Mouse (Mus musculus) adrenal gland, adult 2 months (tissue): ENCODE results near the gene Tmem97. TPM values are rescaled to one million over a fixed set of nuclear protein-coding genes. Genes with fewer than 3 reads are reported as not detected.
"Not testable (repeated sequence)": the region's sequence is repeated elsewhere in the genome, so short reads cannot be mapped to it uniquely, and the experiment has no call there.

ENCODE experiments used
- DNase-seq: peaks from one replicate; pipeline ENCODE4 v3.0.0; 2021
- long read RNA-seq: library from polyadenylated mRNA; stranded (forward); transcript quantifications from one replicate; pipeline ENCODE4 v2.0.0, GENCODE M21; 2021
- polyA plus RNA-seq: library from polyadenylated mRNA; depleted of rRNA; stranded (reverse); fragments of >200 nt; gene quantifications from 2 replicates; pipeline ENCODE4 v1.2.3, GENCODE M21; 2012; rRNA removed
- total RNA-seq, 2 experiments: library from RNA; stranded (reverse); gene quantifications; 2 replicates each; pipeline ENCODE4 v1.2.3; 2021

The Tmem97 gene
- total RNA-seq = 10 to 100 TPM; 44.7 to 49.4 TPM
- 33.7 and 39.6 TPM in 2 replicates for polyA plus RNA-seq
- long read RNA-seq, transcript Tmem97-201 (3 exons, 1,375 nt) = major isoform, 42 of 42 reads
- long read RNA-seq, partial matches to known transcripts = 0 of 42 reads
- long read RNA-seq, other reads (novel, unspliced or antisense) = 0 of 42 reads

DNA sequence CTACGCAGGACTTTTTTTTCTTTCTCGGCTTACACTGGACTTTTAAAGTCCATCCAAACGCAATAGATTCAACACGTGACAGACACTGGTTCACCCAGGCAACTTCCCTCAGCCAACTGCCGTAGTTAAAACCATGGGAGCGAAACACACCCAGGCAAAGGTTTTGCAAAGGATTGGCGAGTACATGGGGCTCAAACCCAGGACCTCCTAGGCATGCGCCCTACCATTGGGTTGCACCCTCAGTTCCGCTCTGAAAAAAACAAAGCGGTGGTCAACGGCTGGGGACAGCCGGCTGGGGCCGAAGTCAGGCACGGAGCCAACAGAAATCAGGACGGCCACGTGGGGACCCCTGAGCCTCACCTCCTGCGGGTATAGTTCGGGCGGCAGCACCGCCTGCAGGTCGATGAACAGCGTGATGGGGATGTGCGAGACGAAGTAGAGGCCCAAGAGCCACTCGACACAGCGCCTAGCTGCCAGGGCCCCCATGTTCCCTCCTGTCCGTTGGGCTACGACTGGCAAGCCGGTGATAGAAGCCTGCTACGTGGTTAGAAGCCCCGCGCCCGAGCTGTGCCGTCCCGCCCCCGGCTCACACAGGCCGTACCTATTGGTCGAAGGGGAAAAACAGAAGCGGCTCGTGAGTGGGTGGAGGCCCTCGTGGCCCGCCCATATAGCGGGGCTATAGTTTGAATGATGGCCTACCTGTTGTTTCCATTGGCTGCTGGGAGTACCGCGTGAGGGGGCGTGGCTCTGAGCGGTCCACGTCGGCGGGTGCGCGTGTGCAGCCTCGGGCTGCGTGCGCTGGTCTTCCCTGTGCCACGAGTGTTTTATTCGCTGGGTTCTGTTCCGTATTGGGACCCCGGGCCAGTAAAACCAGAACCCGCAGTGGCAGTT is at the start of gene Tmem97:
Gene Tmem97, minus strand, starts transcription at position 610 of the 891 bp plus-strand sequence.
- peak; percentile 97 for DNase-seq

DNA sequence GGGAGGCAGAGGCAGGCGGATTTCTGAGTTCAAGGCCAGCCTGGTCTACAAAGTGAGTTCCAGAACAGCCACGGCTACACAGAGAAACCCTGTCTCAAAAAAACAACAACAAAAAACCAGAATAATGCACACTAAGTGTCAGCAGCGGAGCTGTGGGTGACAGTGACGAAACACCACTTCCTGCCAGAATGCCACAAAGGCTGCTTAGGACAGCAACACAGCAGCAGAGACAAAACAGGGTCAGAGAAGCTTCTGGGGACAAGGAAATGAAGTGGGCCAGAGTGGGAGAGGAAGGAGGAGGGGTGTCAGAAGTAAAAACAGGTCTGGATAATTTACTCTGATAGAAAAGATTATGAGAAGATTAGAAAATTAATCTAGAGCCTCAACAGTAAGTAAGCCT is 49.5 kb upstream of the Tmem97 start:
- DNase-seq = no peak

DNA sequence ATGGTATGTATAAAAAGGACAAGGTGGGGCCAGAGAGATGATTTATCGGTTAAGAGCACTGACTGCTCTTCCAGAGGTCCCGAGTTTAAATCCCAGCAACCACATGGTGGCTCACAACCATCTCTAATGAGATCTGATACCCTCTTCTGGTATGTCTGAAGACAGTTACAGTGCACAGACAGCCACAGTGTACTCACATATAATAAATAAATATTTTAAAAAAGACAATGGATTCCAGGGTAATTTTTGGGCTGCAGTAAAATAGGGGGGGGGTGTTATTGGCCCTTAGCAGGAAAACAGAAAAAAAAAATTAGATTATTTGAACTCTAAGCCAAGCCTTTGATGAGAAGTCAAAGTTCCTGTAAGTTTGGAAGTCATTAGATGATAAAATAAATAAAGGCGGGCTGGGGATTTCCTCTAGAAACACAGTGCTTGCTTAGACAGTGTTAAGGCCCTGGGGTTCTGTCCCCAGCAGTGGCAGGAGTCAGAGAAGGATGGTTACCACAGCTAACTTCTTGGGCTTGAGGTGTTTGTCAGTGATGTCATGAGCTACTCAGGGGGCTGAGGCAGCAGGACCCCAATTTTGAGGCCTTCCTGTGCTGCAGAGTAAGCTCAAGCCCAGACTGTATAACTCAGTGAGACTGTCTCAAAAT is 48.3 kb upstream of the Tmem97 start:
- no peak for DNase-seq

DNA sequence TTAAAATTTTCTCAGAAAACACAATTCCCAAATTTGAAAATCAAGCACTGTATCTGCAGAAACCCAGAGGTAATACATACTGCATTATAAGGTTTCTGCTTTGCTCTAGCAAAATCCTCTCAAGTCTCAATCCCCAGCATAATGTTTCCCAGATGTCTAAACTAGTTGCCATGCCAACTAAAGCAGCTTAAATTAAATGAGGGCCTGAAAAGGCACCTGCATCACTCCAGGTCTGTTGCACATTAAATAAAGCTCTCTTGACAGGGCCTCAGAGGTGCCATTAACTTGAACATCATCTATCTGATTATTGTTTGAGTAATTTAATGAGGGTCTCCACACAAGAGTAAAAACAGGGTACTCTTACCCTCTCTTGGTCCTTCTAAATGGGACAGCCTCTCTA is 46.2 kb upstream of the Tmem97 start:
- DNase-seq = no peak

DNA sequence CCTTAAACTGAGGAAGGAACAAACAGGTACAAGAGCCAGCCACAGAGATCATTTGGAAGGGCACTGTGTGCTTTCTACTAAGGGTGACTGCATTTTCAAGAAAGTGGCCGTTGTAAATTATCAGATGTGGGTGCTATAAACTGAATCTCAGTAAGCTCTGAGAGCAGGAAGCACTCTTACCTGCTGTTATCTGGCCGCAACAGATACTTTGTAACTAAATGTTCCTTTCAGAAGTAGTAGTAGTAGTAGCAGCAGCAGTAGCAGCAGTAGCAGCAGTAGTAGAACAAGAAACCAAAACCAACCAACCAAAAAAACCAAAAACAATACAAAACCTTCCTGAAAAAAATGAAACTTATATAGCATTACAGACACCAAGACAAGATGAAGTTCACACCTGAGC is 45.2 kb upstream of the Tmem97 start:
- no peak for DNase-seq

DNA sequence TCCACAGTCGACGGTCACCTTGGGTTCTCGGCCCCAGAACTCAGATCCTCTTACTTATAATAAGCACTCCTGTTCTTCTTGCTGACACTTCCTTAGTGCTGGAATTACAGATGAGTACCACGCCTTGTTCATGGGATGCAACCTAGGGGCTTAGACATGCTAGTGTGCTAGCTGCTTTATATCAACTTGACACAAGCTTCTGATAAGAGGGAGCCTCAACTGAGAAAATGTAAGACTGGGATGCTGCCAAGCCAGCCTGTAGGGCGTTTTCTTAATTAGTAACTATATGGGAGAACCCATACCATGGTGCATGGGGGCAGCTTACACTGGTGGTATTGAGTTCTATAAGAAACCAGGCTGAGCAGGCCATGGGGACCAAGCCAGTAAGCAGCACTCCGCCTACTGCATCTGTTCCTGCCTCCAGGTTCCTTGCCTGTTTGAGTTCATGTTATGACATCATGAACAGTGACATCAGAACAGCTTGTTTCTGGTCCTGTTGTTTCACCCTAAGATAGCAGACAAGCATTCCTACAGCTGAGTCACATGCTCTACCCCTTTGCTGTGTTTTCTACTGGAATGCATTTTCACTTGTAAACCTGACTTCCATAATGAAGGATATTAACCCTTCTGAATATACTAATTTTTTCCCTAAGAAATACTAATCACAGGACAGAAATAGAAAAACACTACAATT is 43.8 kb upstream of the Tmem97 start:
- no peak for DNase-seq

DNA sequence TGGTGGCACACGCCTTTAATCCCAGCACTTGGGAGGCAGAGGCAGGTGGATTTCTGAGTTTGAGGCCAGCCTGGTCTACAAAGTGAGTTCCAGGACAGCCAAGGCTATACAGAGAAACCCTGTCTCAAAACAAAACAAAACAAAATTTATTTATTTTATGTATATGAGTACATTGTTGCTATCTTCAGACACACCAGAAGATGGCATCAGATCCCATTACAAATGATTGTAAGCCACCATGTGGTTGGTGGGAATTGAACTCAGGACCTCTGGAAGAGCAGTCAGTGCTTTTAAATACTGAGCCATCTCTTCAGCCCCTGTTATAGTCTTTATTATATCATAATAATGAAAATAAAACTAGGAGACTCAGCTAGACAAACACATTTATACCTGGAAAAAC is 37.1 kb upstream of the Tmem97 start:
- not testable (repeated sequence) for DNase-seq

DNA sequence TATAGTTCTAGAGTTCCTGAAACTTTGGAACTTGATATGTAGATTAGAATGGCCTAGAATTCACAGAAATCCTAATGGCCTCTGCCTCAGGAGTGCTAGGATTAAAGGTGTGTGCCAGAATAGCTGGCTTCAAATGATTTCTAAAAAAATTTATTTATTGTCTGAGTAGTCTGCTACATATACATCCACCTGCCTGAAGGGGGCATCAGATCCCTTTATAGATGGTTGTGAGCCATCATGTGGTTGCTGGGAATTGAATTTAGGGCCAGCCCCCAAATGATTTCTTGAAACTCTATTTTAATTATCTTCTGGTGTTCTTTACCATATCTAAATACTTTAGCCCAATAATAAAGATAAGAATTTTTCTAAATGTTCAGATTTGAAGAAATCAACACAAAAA is 35.5 kb upstream of the Tmem97 start:
- DNase-seq = no peak

DNA sequence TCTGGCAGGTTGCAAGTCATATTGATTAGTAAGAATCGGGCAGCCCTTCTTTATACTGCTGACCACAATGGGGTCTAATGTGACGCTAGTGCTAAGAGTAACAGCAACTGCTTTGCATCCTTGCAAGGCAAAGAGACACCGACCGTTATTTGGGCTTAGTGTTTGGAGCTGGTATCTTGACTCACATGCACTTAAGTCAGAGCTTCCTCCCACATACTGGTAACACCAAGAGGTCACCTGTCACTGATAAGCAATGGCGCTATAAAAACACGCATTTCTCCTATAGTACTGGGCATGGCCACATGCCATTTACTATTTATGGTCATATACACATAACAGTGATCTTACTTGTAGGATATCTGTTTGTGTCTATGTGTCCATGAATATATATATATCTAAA is 32.3 kb upstream of the Tmem97 start:
- DNase-seq = no peak

DNA sequence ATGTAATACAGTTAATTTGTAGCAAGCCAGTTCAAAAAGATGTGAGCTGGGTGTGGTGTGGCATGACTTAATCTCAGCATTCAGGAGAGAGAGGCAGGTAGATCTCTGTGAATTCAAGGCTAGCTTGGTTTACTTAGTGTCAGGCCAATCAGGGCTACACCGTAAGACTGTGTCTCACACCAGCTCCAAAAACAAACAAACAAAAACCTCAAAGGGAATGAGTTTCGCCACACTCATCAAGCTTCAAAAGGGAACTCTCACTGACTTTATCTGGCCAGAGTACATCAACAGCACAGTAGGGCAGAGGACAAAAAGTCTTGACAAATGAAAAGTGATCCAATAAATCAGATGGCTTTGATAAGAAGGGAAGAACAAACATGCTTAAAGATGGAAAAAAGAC is 24.4 kb upstream of the Tmem97 start:
- no peak for DNase-seq

DNA sequence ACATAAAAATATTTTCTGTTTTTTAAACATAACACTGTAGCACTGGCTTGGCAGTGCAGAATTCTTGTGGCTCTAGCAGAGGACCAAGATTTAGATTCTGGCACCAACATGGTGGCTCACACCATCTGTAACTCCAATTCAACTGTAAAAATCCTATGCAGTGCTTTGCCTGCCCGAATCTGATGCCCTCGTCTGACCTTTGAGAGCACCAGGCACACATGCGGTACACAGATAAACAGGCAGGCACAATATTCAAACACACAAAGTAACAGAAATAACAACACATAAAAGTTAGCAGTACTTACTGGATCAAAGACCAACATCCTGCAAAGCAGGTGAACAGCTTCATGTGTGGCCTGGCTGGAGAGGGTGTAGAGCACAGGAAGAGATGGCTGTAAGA is 24.0 kb upstream of the Tmem97 start:
- DNase-seq = no peak

DNA sequence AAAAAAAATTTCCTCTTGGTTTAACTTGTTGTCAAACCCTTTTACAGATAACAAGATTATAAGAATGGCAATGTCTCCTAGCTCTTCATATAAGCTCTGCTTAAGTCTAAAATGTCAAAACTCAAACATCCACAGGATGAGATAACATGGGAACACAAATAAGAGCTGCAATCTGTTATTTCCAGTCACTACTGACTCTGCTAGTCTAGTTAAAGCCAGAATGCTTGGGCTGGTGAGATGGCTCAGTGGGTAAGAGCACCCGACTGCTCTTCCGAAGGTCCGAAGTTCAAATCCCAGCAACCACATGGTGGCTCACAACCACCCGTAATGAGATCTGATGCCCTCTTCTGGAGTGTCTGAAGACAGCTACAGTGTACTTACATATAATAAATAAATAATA is 23.5 kb upstream of the Tmem97 start:
- DNase-seq = not testable (repeated sequence)

DNA sequence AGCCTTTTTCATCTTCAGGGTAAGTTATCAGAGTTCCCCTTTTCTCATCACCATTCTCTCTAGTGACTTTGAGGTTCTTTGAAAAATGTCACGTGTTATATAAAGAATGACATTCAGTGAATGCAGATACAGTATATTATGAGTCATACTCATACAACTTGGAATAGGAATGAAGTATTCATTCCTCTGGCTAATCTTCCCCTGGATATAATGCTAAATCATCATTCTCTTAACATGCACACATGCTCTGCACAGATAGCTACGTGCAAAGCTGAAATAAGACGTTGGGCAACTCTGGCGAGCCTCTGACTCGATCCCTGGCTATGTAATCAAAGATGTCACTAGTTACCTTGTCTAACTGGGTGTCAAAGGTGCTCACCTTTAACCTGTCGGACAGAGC is 21.3 kb upstream of the Tmem97 start:
- DNase-seq = no peak

DNA sequence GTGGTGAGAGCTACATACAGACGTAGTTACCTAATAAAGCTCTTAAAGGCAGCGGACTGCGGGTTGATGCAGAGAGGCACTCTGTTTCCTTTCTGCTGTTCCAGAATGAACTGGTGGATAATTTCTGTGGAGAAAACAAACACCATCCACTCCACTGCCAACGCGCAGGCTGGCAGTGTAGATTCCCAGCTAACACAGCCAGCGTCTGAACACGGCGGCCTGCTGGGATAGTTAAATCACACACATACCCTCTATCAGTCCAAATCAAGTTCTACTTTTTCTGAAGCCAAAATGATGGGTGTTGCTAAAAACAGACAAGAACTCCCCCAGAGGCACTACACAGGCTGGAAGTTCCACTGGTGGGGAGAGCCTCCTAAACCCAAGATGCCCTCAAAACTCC is 20.9 kb upstream of the Tmem97 start:
- no peak for DNase-seq

DNA sequence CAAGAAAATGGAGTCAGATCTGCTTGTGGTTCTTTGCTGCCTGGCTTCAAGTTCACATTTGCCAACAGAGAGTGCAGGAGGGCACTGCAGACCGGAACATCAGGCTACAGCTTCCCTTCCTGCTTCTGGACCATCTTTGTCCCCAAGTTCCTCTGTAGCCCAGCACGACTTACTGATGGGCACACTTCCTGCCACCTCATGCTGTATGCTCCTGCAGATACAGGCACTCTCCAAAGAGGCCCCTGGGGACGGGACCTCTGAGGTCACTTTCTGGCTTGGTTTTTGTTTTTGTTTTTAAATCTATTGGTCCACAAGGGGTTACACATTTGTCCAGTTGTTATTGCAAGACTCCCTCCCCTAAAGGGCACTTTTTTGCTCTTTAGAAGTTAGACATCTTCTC is 19.2 kb upstream of the Tmem97 start:
- no peak for DNase-seq

DNA sequence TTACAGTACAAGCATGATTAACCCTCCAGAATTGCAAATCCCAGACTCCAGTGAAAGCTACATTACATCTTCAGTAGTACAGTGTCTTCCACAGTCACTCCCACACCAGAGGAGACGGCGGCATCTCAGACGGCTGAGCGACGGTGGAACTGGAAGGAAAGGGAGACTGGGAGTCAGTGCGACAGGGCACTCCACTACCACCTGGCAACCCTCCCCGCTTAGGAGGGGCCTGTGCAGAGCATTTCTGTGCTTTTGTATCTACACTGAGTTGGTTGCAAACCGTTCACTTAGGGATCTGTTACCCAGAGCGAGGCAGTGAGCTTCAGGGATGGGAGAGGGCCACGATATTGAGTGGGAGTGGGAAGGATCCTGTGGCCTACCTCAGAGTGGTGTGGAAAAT is 18.2 kb upstream of the Tmem97 start:
- DNase-seq = no peak

DNA sequence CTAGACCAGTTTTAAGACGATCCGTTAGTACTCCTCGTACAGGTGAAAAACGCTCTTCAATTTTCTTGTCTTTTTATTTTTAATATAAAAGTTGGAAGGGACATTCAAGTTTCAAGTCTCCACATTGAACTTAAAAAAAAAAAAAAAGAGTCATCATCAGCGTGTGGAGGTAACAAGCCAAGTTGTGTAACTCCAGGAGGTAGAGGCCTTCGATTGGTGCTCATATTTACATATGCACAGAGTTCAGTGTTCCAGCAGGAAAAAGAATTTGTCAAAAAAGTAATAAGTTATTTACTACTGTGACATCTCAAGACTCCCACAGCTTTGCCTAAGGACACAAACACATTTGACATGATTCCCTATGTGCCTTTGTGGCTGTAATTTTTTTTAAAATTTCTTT is 17.0 kb upstream of the Tmem97 start:
- no peak for DNase-seq

DNA sequence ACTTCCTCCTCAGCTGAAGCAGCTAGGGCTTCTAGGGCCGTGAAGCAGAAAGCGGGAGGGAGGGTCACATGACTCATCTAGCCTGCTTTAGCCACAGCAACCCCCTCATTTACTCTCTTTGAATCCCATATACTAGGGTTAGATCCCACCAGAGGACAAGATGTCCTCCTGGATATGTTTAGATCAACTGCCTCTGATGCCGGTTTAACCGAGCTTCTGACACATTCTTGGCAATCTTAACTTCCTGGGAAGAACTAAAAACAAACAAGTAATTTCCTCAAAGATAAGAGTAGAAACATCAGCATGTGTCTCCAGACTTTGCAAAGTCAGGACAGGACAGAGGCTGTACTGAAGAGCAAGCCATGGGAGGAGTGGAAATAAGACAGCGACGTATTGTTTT is 16.2 kb upstream of the Tmem97 start:
- peak; percentile 47 for DNase-seq

DNA sequence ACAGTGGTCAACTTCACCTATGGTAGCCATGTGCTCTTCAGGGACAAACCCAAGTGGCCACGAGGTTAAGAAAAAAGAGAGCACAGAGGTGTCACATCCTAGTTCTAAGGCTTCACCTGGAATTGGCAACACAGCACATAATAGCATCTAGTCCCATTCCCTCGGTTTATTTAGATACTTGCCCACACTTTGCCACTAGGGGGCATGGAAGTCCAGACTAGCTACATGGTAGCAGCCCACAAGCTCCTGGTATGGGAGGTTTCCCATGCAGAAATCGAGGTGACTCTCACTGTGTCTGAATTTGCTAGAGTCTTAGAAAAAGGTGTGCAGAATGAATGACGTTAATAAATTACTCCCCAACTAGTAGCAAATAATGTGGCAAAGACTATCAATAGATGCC is 9.9 kb upstream of the Tmem97 start:
- peak; percentile 75 for DNase-seq

DNA sequence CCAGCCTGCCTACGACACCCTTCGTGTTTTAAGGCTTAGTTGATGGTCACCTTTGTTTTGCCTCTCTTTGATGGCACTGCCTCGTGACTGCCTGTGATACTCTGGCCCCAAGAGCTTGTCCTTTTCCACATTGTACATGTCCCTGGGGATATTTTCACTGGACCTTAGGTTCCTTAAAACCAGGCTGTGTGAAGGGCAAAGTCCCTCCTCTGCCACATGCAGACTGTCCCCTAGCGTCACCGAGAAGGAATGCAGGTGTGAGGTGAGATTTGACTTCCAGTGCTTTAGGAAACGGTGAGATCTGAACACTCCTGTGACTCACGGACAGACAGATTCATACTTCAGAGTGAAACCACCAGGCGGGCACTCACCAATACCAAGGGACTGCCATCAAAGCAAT is 6.7 kb upstream of the Tmem97 start:
- no peak for DNase-seq

DNA sequence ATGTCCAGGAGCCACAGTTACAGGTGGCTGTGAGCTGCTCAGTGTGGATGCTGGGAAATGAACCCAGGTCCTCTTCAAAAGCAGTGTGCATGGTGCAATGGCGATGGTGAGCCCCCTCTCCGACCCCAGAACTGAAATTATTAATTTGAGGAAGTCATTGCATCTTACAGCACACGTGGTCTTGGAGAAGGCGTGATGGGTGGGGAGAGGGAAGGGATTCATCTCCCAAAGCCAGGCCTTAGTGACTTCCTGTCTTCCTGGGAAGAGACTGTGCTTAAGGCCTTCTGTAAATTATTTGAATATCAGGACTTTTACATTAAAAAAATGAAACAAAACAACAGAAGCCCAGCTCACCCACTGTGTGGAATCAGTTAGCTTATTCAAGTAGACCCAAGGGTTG is 5.5 kb upstream of the Tmem97 start:
- DNase-seq = no peak

DNA sequence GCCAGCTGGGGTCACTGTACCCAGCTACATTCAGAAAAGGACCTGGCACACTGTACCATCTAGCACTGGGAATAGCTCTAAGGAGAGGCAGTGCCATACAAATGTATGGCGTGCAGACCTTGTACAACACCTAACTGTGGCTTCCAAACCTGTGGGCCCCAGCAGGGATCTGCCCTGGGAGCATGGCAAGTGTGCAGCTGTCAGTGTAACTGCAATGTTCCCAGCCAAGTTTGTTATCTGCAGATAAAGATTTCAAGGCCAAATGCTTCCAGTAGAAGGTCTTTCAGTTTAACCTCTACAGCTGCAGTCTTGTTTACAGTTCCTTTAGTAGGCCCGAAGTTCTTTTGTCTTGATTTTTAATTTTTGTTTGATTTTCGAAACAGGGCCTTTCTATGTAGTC is 5.0 kb upstream of the Tmem97 start:
- DNase-seq = peak; percentile 61

DNA sequence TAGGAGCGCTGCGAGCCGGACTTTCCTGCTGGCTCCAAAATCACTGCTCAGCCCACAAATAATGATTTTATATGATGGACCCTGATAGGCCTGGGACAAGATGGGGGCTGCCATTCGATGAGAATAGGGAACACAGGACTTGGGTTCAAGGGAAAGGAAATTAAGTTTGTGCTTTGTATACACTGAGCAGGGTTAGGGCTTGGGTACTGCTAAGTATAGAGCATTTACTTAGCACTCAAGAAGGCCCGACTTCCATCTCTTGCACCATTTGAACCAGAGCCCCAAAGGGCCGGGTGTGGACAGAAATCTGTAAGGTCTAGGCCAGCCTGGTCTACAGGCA is 452 bp upstream of the Tmem97 start:
- no peak for DNase-seq
